Mouse (Mus musculus): ENCODE data around the gene Krt88.

The Krt88 gene

GRCm38 (mm10) chr15:101458361-101458930 lies 10.9 kb downstream of the Krt88 start:
- POLR2A ChIA-PET, result interaction anchor here in 1 of 4 experiments (1.2 kb wide), 1 partner anchor 14 kb away, joined by 4 read pairs; no protein-coding TSS in a partner anchor

GRCm38 (mm10) chr15:101459283-101459682 lies 11.7 kb downstream of the Krt88 start:
- POLR2A ChIA-PET, result interaction anchor here in 1 of 4 experiments (1.2 kb wide), 1 partner anchor 13 kb away, joined by 4 read pairs; no protein-coding TSS in a partner anchor
- CTCF ChIA-PET, result interaction anchor here in 2 of 4 experiments (0.7 to 2.0 kb wide), 16 partner anchors 12 to 524 kb away, joined by 3 to 10 read pairs (median 4); partner anchors contain the start of genes Krt87 (in 1 of the 2) and Krt88 (in 1 of the 2)

More at GRCm38 (mm10) chr15:101458361-101458930, 10.9 kb downstream of the Krt88 start:
- CTCF ChIA-PET, result interaction anchor here in 3 of 4 experiments (0.7 to 2.0 kb wide), 16 partner anchors 11 to 525 kb away, joined by 3 to 10 read pairs (median 4); partner anchors contain the start of genes Krt86 (in 1 of the 3), Krt87 (in 1 of the 3) and Krt88 (in 1 of the 3)

GRCm38 (mm10) chr15:101463651-101464050 lies 16.1 kb downstream of the Krt88 start, which contains the start of gene Krt81:
Gene Krt81 (minus strand): TSS chr15:101463751.
- ChIA-PET POLR2A (interaction anchor here in 2 of 4 experiments (0.5 to 1.7 kb wide), 3 partner anchors 10 to 1259 kb away, joined by 3 to 8 read pairs (median 5); partner anchors contain the start of gene Calcoco1 (in 1 of the 2)), CTCF (interaction anchor here in 2 of 4 experiments (1.3 to 1.7 kb wide), 4 partner anchors 11 to 136 kb away, joined by 3 to 7 read pairs (median 4); no protein-coding TSS in a partner anchor)

- POLR2A ChIA-PET, result no interaction called here
- CTCF ChIA-PET, result interaction anchor here in 1 of 4 experiments (0.6 kb wide), 1 partner anchor 69 kb away, joined by 3 read pairs; no protein-coding TSS in a partner anchor
These were observed 21.5 kb downstream of the Krt88 start for GRCm38 (mm10) chr15:101469093-101469492.

- CTCF ChIA-PET, result interaction anchor here in 2 of 4 experiments (0.8 to 1.6 kb wide), 13 partner anchors 14 to 512 kb away, joined by 3 to 10 read pairs (median 4); no protein-coding TSS in a partner anchor
- POLR2A ChIA-PET, result interaction anchor here in 3 of 4 experiments (0.5 to 1.2 kb wide), 3 partner anchors 14 to 178 kb away, joined by 3 to 4 read pairs (median 4); no protein-coding TSS in a partner anchor
These were observed 25.5 kb downstream of the Krt88 start, which contains the start of gene Krt86 for GRCm38 (mm10) chr15:101472952-101473528. Gene Krt86 (plus strand): TSS chr15:101473478.

GRCm38 (mm10) chr15:101479007-101479665 lies 31.6 kb downstream of the Krt88 start:
- CTCF ChIA-PET, result interaction anchor here in 3 of 4 experiments (0.5 to 1.6 kb wide), 15 partner anchors 18 to 505 kb away, joined by 3 to 8 read pairs (median 4); no protein-coding TSS in a partner anchor
- POLR2A ChIA-PET, result interaction anchor here in 2 of 4 experiments (0.5 to 0.8 kb wide), 5 partner anchors 13 to 136 kb away, joined by 3 read pairs; no protein-coding TSS in a partner anchor

- ChIA-PET CTCF (interaction anchor here in 3 of 4 experiments (0.5 to 1.6 kb wide), 7 partner anchors 37 to 505 kb away, joined by 3 to 5 read pairs (median 4); no protein-coding TSS in a partner anchor), POLR2A (interaction anchor here in 2 of 4 experiments (0.6 to 0.8 kb wide), 2 partner anchors 107 to 1337 kb away, joined by 3 to 5 read pairs; no protein-coding TSS in a partner anchor)
These were observed 32.1 kb downstream of the Krt88 start for GRCm38 (mm10) chr15:101479666-101480060.

- CTCF ChIA-PET, result interaction anchor here in 1 of 4 experiments (0.5 kb wide), 1 partner anchor 61 kb away, joined by 3 read pairs; no protein-coding TSS in a partner anchor
- POLR2A ChIA-PET, result no interaction called here
These were observed 34.5 kb downstream of the Krt88 start for GRCm38 (mm10) chr15:101482056-101482455.

- POLR2A ChIA-PET, result interaction anchor here in 1 of 4 experiments (0.6 kb wide), 1 partner anchor 231 kb away, joined by 4 read pairs; no protein-coding TSS in a partner anchor
These were observed 36.1 kb downstream of the Krt88 start for GRCm38 (mm10) chr15:101483646-101484045.

GRCm38 (mm10) chr15:101484939-101485338 lies 37.4 kb downstream of the Krt88 start:
- CTCF ChIA-PET, result interaction anchor here in 2 of 4 experiments (0.6 to 2.0 kb wide), 2 partner anchors 12 to 494 kb away, joined by 5 read pairs; no protein-coding TSS in a partner anchor

More at GRCm38 (mm10) chr15:101483646-101484045, 36.1 kb downstream of the Krt88 start:
- CTCF ChIA-PET, result no interaction called here

GRCm38 (mm10) chr15:101485911-101486635 lies 38.5 kb downstream of the Krt88 start:
- CTCF ChIA-PET, result interaction anchor here in 1 of 4 experiments (2.0 kb wide), 1 partner anchor 11 kb away, joined by 5 read pairs; no protein-coding TSS in a partner anchor

More at GRCm38 (mm10) chr15:101484939-101485338, 37.4 kb downstream of the Krt88 start:
- POLR2A ChIA-PET, result no interaction called here

GRCm38 (mm10) chr15:101491431-101491830 lies 43.9 kb downstream of the Krt88 start, which contains the start of gene Krt83:
Gene Krt83 (minus strand): TSS chr15:101491512.
- ChIA-PET CTCF (interaction anchor here in 2 of 4 experiments (0.7 to 1.5 kb wide), 3 partner anchors 47 to 492 kb away, joined by 3 to 6 read pairs (median 3); no protein-coding TSS in a partner anchor), POLR2A (no interaction called here)

More at GRCm38 (mm10) chr15:101485911-101486635, 38.5 kb downstream of the Krt88 start:
- POLR2A ChIA-PET, result interaction anchor here in 1 of 4 experiments (0.6 kb wide), 1 partner anchor 140 kb away, joined by 11 read pairs; no protein-coding TSS in a partner anchor

GRCm38 (mm10) chr15:101492718-101493117 lies 45.2 kb downstream of the Krt88 start:
- ChIA-PET CTCF (interaction anchor here (0.6 to 1.7 kb wide), 7 partner anchors 13 to 492 kb away, joined by 3 to 7 read pairs (median 3); no protein-coding TSS in a partner anchor), POLR2A (interaction anchor here in 1 of 4 experiments (1.1 kb wide), 1 partner anchor 14 kb away, joined by 3 read pairs; no protein-coding TSS in a partner anchor)

- POLR2A ChIA-PET, result interaction anchor here in 1 of 4 experiments (0.5 kb wide), 1 partner anchor 217 kb away, joined by 4 read pairs; no protein-coding TSS in a partner anchor
- CTCF ChIA-PET, result interaction anchor here in 2 of 4 experiments (1.3 to 1.7 kb wide), 3 partner anchors 106 to 490 kb away, joined by 4 to 7 read pairs (median 5); no protein-coding TSS in a partner anchor
These were observed 46.2 kb downstream of the Krt88 start for GRCm38 (mm10) chr15:101493713-101494112.

- ChIA-PET CTCF (interaction anchor here in 2 of 4 experiments (0.8 to 1.7 kb wide), 3 partner anchors 107 to 490 kb away, joined by 3 to 5 read pairs (median 4); no protein-coding TSS in a partner anchor), POLR2A (interaction anchor here in 1 of 4 experiments (0.5 kb wide), 1 partner anchor 218 kb away, joined by 4 read pairs; no protein-coding TSS in a partner anchor)
These were observed 46.7 kb downstream of the Krt88 start for GRCm38 (mm10) chr15:101494203-101494602.

- POLR2A ChIA-PET, result interaction anchor here in 1 of 4 experiments (0.6 kb wide), 1 partner anchor 1511 kb away, joined by 4 read pairs; no protein-coding TSS in a partner anchor
- CTCF ChIA-PET, result interaction anchor here in 3 of 4 experiments (0.5 to 2.5 kb wide), 7 partner anchors 47 to 489 kb away, joined by 3 to 18 read pairs (median 3); no protein-coding TSS in a partner anchor
These were observed 47.7 kb downstream of the Krt88 start for GRCm38 (mm10) chr15:101495266-101495665.
